Mouse (Mus musculus): ENCODE data around the gene 6330409D20Rik.
A peak's percentile ranks its signal among the peaks of the same experiment; 100 is the strongest.

The 6330409D20Rik gene

DNA sequence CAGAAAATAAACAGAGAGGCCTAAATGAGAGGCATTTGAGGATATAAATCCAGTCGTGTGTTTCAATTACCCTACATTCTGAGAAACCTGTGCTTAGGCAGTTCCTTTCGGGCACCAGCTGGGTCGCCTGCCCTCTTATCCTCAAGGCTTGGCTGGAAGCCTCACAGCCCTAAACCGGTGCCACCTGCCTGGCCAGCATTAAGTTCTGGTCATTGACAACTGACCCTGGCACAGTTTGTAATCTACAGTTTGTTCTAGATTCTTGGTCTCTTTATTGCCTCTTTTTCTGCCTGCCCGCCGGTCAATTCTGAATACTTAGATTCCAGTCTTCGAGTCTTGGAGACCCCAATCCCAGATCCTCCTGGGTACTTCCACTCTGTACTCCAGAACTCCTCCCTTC is 47.5 kb downstream of the 6330409D20Rik start:
- no peak for DNase-seq

DNA sequence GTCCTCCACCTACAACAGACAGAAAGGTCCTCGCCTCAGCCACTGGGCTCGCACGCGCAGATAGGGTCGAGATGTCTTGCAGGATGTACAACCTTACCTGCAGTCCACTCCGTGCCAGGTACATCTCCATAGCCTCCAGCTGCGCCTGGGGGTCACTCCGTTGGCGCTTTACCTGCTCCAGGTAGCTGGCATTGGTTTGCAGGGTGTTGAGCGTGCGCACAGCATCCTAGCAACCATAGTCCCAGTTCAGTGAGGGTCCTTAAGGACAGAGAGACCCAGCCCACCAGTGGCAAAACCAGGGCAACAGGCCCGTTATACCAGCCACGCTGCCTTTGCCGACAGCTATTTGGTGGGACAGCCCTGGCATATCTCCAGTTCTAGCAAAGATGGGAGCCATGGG is 48.3 kb downstream of the 6330409D20Rik start:
- DNase-seq: no peak

DNA sequence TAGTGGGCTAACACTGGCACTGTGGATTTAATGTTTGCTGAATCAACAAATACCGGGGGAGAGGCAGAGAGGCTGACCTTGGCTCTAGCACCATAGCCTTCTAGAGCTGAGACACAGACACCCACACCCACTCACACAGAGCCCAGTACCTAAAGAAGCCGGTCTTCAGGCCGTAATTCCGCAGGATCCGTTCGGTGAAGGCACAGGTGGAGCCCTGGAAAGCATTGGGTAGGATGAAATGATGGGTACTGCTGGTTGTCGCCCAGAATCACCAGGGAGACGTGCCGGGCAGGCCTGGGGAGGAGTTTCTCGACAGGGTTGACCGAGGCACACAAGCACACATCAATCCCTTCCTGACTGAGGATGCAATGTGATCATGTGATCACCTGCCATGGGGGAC is 49.8 kb downstream of the 6330409D20Rik start:
- DNase-seq: no peak

DNA sequence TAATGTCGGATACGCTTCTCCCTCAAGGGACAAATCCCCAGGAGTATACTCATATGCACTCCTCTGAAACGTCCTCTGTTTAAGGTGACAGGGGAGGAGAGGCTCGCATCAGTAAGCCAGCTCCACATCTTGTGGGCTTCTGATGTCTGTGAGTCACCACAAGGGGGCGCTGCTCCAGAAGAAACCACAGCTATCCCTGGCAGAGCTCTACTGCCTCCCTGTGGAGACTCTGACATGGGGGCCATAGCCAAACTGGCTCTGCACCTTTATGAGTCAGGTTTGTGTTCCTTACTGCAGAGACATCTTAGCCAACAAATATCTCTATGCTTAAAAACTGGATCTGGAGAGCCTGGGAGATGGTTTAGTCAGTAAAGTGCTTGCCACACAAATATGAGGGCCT is 51.4 kb downstream of the 6330409D20Rik start:
- peak; percentile 84 for DNase-seq

DNA sequence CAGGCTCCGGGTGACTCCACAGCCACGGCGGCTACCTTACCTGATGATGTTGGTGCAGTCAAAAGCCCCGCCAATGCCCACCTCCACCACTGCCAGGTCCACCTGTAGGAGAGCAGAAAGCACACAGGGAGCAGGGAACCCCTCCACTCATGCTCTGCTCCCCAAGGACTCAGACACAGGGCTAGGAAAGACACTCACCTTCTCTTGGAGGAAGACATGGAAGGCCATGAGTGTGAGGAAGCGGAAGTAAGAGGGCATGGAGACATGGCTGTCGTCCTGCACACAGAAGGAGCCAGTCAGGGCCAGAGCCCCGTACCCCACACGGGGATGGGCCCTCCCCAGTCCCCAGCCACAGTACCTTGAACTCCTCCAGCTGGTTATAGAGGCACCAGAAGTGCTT is 53.3 kb downstream of the 6330409D20Rik start:
- DNase-seq: no peak

DNA sequence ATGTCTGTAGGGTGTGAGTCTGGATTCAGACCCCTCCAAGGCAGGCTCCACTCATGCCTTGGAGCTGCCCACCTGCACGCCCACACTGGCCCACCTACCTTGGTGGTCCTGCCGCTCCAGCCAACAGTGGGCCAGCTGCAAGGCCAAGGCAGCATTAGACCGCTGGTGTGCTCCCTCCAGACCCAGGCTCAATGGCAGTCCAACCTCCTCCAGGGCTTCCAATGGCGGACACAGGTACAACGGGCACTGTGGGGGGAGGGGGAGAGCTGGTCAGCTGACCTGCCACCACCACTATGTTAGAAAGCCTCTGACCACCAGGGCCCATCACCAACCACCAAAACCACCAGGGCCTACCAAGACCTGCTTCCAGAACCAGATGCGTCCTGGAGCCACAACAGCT is 54.2 kb downstream of the 6330409D20Rik start:
- DNase-seq: no peak

DNA sequence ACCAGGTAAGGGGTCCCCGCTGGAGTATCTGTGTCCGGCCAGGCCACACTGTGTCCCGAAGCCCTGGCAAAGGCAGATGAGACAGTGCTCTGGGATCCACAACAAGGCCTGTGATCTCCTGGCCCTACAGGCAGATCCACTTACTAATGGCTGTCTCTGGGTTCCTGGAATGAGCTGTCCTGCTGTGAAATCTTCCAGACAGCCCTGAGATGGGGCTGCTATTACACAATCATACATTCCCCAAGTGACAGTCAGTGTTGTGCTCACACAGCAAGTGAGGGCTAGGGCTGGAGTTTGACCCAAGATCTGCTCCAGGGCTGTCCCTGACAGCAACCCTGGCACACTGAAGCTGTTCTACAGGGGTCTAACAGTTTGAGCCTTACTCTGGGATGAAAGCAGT is 55.0 kb downstream of the 6330409D20Rik start:
- DNase-seq: no peak

DNA sequence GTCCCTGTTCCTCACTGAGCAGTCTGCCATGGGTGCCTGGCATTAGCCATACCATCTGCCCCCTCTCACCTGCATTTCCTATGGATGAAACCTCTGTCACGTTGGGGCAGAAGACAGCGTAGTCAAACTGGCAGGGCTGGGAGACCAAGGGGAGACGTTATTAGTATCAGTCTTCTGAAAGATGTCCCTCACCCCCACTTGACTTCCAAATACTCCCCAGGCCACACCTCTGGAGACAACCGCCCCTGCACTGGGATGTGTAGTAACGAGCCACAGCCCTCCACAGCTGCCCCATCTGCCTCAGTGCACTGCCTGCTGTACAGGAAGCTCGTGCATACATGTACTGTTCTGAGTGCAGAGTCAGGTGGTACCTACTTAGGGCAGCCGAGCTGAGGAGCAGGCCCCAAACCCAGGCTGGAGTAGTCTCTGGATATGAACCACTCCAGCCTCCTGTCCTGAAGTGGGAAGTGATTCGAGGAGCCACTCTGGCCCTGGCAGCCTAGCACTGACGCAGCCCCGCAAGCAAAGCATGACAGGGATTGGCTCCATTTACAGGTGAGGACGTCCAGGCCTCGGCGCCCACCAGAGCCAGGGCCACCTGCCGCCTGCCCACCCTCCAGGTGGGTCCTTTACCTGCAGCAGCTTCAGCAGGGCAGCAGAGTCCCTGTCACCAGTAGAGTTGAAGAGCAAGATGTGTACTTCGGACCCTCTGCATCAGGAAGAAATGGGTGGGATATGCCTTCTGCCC is 56.0 kb downstream of the 6330409D20Rik start:
- DNase-seq: no peak

DNA sequence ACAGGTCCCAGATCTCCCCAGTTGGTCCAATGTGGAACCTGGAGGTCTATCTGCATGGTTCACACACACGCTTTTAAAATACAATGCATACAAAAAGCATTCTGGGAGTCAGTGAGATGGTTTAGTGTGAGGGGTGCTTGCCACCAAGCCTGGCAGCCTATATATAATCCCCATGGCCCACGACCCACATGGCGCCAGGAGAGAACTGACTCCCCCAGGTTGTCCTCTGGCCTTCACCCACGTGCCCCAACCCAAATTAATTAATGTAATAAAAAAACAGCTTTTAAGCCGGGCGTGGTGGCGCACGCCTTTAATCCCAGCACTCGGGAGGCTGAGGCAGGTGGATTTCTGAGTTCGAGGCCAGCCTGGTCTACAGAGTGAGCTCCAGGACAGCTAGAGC is 57.1 kb downstream of the 6330409D20Rik start:
- DNase-seq: no peak

DNA sequence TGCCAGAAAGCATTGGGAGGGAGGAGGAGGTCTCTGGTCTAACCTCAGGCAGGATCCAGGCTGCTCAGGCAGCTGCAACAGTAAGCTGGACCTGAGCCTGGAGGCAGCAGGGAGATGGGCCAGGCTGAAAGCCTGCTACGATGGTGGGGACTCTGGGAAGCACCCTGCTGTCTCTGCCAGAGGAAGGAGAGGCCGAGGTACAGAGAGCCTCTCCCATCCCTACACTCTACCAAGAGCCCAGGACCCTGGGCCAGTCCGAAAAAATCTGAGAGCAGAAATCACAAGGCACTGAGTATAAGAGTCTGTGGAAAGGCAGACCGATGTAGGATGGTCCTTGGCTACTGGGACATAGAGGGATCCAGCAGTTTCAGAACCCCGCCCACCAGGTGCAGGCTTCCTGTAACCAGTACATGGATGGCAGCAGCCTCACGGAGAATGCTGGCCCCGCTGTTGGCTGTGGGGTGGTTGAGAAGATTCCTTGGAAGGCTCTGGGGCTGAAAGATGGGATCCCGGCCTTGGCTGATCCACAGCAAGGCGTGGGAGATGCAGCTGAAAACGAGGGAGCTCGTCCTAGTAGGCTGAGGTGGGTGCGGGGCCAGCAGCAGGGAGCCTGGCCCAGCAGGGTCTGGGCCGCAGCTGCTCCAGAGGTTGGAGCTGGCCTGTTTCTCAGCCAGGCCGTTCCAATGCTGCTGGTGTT is 57.9 kb downstream of the 6330409D20Rik start:
- no peak for DNase-seq
